Mouse (Mus musculus) CD4-positive helper T cell, adult 2 months (primary cell): ENCODE measurements around the gene Gm8297.
"Not testable (repeated sequence)": the region's sequence is repeated elsewhere in the genome, so short reads cannot be mapped to it uniquely, and the experiment has no call there.

Source experiments
- DNase-seq: peaks from one replicate; pipeline ENCODE4 v3.0.0-alpha.2; 2012; ENCODE audit warnings: low read depth, missing footprints, low spot score

Gene Gm8297

DNA sequence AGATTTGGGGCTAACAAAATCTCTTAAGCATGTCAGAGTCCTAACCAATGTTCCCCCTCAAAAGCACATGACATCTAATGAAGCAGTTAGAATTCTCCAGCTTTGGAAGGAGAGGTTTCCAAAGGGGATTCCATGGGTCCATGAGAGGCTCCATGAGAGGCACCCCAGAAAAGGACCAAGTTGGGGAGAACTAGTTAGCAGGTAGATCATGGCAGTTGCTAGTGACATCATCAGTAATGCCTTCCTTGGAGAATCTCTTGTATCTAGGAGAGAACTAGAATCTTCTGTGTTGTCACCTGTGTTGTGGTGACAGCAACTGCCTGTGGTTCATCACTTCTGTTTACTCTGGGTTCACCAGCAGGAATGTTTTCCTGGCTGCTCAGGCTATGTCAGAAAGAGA lies at the start of gene Gm8297:
Gene Gm8297 (plus strand): TSS at position 301 of the 400 bp plus-strand sequence.
- DNase-seq = not testable (repeated sequence)

- DNase-seq = not testable (repeated sequence)
Measured at GRCm38 (mm10) chr14:5015591-5015990, 31.9 kb downstream of the Gm8297 start, which contains the start of gene Gm3298. TSS of gene Gm3298 (plus strand) at chr14:5015891.
